Mouse (Mus musculus) thymus, postnatal 14 days (tissue): ENCODE measurements around the gene Trp53i11.

ENCODE experiments used
- DNase-seq: peaks from one replicate; pipeline ENCODE4 v3.0.0; 2021

Gene Trp53i11

GRCm38 (mm10) chr2:93172460-93172859 is 14.9 kb upstream of the Trp53i11 start:
- peak; percentile 62 for DNase-seq

- DNase-seq, result no peak
These were observed 13.2 kb upstream of the Trp53i11 start for GRCm38 (mm10) chr2:93174159-93174558.

- no peak for DNase-seq
These were observed 12.1 kb upstream of the Trp53i11 start for GRCm38 (mm10) chr2:93175278-93175677.

- DNase-seq, result no peak
These were observed 11.6 kb upstream of the Trp53i11 start for GRCm38 (mm10) chr2:93175721-93176120.

GRCm38 (mm10) chr2:93176193-93176798 is 11.1 kb upstream of the Trp53i11 start:
- no peak for DNase-seq

GRCm38 (mm10) chr2:93176871-93177667 is 10.3 kb upstream of the Trp53i11 start:
- DNase-seq, result peak; percentile 95

- peak; percentile 30 for DNase-seq
These were observed 9.6 kb upstream of the Trp53i11 start for GRCm38 (mm10) chr2:93177668-93178312.

- DNase-seq, result peak; percentile 51
These were observed 9.1 kb upstream of the Trp53i11 start for GRCm38 (mm10) chr2:93178313-93178677.

- DNase-seq, result no peak
These were observed 7.7 kb upstream of the Trp53i11 start for GRCm38 (mm10) chr2:93179603-93180002.

- DNase-seq, result peak; percentile 49
These were observed 7.1 kb upstream of the Trp53i11 start for GRCm38 (mm10) chr2:93180077-93180844.

GRCm38 (mm10) chr2:93182859-93183258 is 4.5 kb upstream of the Trp53i11 start:
- DNase-seq, result no peak

GRCm38 (mm10) chr2:93188020-93188760 is 842 bp downstream of the Trp53i11 start:
- DNase-seq, result peak; percentile 76

- DNase-seq, result peak; percentile 77
These were observed 1.6 kb downstream of the Trp53i11 start for GRCm38 (mm10) chr2:93188761-93189458.

GRCm38 (mm10) chr2:93190771-93191487 is 3.6 kb downstream of the Trp53i11 start:
- DNase-seq, result peak; percentile 66

GRCm38 (mm10) chr2:93191488-93192181 is 4.3 kb downstream of the Trp53i11 start:
- no peak for DNase-seq

- peak; percentile 85 for DNase-seq
These were observed 4.8 kb downstream of the Trp53i11 start for GRCm38 (mm10) chr2:93192182-93192560.

GRCm38 (mm10) chr2:93192671-93193080 is 5.3 kb downstream of the Trp53i11 start:
- peak; percentile 95 for DNase-seq

- DNase-seq, result peak; percentile 51
These were observed 6.5 kb downstream of the Trp53i11 start for GRCm38 (mm10) chr2:93193806-93194205.

- peak; percentile 97 for DNase-seq
These were observed 11.5 kb downstream of the Trp53i11 start for GRCm38 (mm10) chr2:93198846-93199245.

- peak; percentile 74 for DNase-seq
These were observed 12.2 kb downstream of the Trp53i11 start for GRCm38 (mm10) chr2:93199531-93199974.
